Mouse (Mus musculus): ENCODE data around the gene Tha1.

GRCm38 (mm10) chr11:117902282-117902681 lies 29.0 kb upstream of the Tha1 start:
- TF ChIP-seq TAL1 (IDR thresholded peaks at IDR 0.05; ENCODE audit: low read length) (no peak), GATA1 (IDR thresholded peaks at IDR 0.05; ENCODE audit: low read length) (no peak)

Measured in erythroblast, embryonic 14.5 days (primary cell).